Mouse (Mus musculus): ENCODE data around the gene Tmcc2. TPM values are rescaled to one million over a fixed set of nuclear protein-coding genes. Genes with fewer than 3 reads are reported as not detected.
A peak's percentile ranks its signal among the peaks of the same experiment; 100 is the strongest.

Tmcc2 gene
- polyA plus RNA-seq, 1 experiment from 2014 or later: 29.1 TPM

DNA sequence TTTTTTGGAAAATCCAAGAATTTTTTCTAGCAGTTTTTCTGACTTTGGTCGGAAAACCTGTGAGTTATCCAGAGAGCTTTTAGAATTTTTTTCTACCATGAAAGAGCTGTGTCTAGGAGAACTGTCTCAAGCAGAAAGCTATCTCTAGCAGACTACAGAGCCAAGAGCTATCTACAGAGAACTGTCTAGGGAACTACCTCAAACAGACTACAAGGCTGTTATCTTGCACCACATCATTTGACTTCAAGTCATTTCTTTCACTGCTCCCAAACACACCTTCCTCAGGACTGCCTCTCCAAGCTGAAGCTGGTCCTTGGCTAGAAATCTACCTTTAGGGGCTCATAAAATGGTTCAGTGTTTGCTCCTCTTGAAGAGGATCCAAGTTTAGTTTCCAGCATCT lies 10.8 kb upstream of the Tmcc2 start:
- no peak for ATAC-seq (ENCODE audit: low FRiP score, low TSS enrichment)
- H3K4me2 ChIP-seq (ENCODE audit: low read length): no peak overlapping the region

DNA sequence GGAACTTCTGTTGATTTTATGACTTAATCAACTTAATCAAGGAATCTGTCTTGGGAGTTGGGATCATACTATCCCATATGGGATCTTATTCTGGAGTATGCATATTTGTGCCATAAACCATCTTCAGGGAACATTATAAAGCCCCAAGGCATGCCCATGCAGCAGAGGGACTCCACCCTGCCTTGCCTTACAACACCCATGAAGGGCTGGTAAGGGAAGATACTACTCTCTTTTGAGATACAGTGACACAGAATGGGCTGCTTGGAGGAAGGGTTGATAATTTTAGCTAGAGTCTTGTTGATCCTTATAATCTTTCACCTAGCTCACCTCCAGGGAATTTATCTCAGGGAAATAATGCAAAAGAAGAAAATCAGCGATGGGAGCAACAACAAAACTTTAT lies 9.5 kb upstream of the Tmcc2 start:
- no peaks in the 10 kb centered on the region for H3K36me3 ChIP-seq (ENCODE audit: control insufficient read depth, insufficient read depth, low read length)
- WGBS: 62% methylated on average over 1 of the region's 1 CpGs
- no peak overlapping the region for H3K4me3 ChIP-seq (replicated peaks; ENCODE audit: low read depth, low read length)
- 0 out of 2 replicates have a peak, but pooled peaks cover 3% of the 10 kb centered on the region for H3K9me3 ChIP-seq (ENCODE audit: control insufficient read depth, low read length)
- no peak overlapping the region for H3K9ac ChIP-seq (replicated peaks; ENCODE audit: low read length)
- no peak overlapping the region for H3K27ac ChIP-seq (replicated peaks; ENCODE audit: low read depth, low read length)
- H3K4me1 ChIP-seq (ENCODE audit: control insufficient read depth, insufficient read depth, low read length): no peaks in the 10 kb centered on the region
- no peak for DNase-seq
- no peak overlapping the region for H3K4me2 ChIP-seq (ENCODE audit: low read length)
- no peaks in the 10 kb centered on the region for H3K27me3 ChIP-seq (ENCODE audit: control insufficient read depth, insufficient read depth, low read length)
- ATAC-seq (ENCODE audit: low FRiP score, low TSS enrichment): no peak

More for the DNA sequence above, 10.8 kb upstream of the Tmcc2 start:
- Histone ChIP-seq H3K36me3 (ENCODE audit: control insufficient read depth, insufficient read depth, low read length) (no peaks in the 10 kb centered on the region), H3K4me3 (replicated peaks; ENCODE audit: low read depth, low read length) (no peak overlapping the region), H3K9me3 (ENCODE audit: control insufficient read depth, low read length) (0 out of 2 replicates have a peak, but pooled peaks cover 3% of the 10 kb centered on the region), H3K9ac (replicated peaks; ENCODE audit: low read length) (no peak overlapping the region), H3K27ac (replicated peaks; ENCODE audit: low read depth, low read length) (no peak overlapping the region), H3K4me1 (ENCODE audit: control insufficient read depth, insufficient read depth, low read length) (no peaks in the 10 kb centered on the region), H3K27me3 (ENCODE audit: control insufficient read depth, insufficient read depth, low read length) (no peaks in the 10 kb centered on the region)
- 92% methylated on average over 1 of the region's 1 CpGs for WGBS
- no peak for DNase-seq

DNA sequence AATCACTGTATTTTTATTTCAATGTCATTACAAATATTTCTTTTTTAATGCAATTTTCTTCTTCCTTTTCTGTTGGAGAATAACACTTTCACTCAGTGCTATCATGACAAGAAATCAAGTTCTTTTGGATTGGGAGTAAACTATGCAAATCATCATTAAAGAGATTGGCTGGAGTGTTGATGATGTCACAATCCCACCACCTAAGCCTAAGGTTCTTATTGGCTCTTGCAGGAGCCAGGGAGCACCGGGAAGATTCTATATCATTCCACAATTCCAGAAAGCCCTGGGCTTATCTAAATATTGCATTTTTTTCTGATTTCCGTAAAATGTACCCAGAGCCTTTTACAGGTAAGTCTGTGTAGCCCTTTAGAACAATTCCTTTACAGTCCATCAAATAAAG lies 5.6 kb upstream of the Tmcc2 start:
- no peak for DNase-seq
- 61% methylated on average over 2 of the region's 2 CpGs for WGBS
- no peak overlapping the region for H3K27ac ChIP-seq (replicated peaks; ENCODE audit: low read depth, low read length)

DNA sequence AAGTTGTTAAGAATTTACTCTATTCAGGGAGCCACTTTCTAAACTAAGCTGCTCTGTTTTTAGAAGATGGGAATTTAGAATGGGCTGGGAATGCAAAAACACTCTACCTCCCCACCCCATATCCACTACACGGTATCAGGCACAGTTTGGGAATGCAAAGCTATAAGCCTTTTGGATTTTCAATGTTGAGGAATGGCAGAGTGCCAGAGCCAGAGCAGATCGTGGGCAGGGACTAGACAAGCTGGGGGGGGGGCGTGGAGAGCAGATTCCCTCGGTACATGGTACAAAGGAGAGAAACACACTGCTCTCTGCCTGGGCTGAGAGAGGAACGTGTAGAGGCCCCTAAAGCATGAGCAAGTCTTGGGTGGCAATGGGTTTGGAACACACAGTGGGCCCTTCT lies 1.8 kb upstream of the Tmcc2 start:
- no peaks in the 10 kb centered on the region for H3K36me3 ChIP-seq (ENCODE audit: control insufficient read depth, insufficient read depth, low read length)
- WGBS: 58% methylated on average over 5 of the region's 5 CpGs
- no peak overlapping the region for H3K27ac ChIP-seq (replicated peaks; ENCODE audit: low read depth, low read length)
- no peak overlapping the region for H3K9ac ChIP-seq (replicated peaks; ENCODE audit: low read length)
- DNase-seq (no peak), ATAC-seq (ENCODE audit: low FRiP score, low TSS enrichment) (no peak)
- no peaks in the 10 kb centered on the region for H3K9me3 ChIP-seq (ENCODE audit: control insufficient read depth, low read length)
- peaks cover 27% of the 10 kb centered on the region for H3K4me1 ChIP-seq (ENCODE audit: control insufficient read depth, insufficient read depth, low read length)
- no peak overlapping the region for H3K4me3 ChIP-seq (replicated peaks; ENCODE audit: low read depth, low read length)
- no peak overlapping the region for H3K4me2 ChIP-seq (ENCODE audit: low read length)
- no peaks in the 10 kb centered on the region for H3K27me3 ChIP-seq (ENCODE audit: control insufficient read depth, insufficient read depth, low read length)

More for the DNA sequence above, 5.6 kb upstream of the Tmcc2 start:
- H3K4me2 ChIP-seq (ENCODE audit: low read length): no peak overlapping the region
- no peak overlapping the region for H3K4me3 ChIP-seq (replicated peaks; ENCODE audit: low read depth, low read length)
- no peaks in the 10 kb centered on the region for H3K27me3 ChIP-seq (ENCODE audit: control insufficient read depth, insufficient read depth, low read length)
- H3K9ac ChIP-seq (replicated peaks; ENCODE audit: low read length): no peak overlapping the region
- no peaks in the 10 kb centered on the region for H3K4me1 ChIP-seq (ENCODE audit: control insufficient read depth, insufficient read depth, low read length)
- 0 out of 2 replicates have a peak, but pooled peaks cover 3% of the 10 kb centered on the region for H3K9me3 ChIP-seq (ENCODE audit: control insufficient read depth, low read length)
- no peaks in the 10 kb centered on the region for H3K36me3 ChIP-seq (ENCODE audit: control insufficient read depth, insufficient read depth, low read length)
- no peak for ATAC-seq (ENCODE audit: low FRiP score, low TSS enrichment)

DNA sequence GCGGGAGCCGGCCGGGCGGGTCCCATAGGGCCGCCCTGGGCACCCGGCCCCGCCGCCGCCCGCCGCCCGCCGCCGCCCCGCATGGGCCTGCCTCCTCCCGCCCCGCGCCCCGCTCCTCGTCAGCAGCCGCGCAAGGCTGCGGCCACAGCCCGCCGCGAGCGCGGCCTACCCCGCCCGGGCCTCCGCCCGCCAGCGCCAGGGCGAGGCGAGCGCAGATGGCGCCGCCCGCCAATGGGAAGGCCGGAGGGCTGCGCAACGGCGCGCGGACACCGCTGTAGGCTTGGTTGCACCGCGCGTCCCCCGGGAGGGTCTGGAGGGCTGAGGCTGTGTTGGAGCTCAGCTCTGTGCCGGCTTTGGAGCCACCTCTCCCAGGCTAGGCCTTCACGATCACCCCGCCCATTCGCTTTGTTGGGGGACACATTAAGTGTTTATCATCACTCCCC lies 520 bp upstream of the Tmcc2 start:
- H3K4me3 ChIP-seq (replicated peaks; ENCODE audit: low read depth, low read length): peak overlapping the region; percentile 57
- no peaks in the 10 kb centered on the region for H3K9me3 ChIP-seq (ENCODE audit: control insufficient read depth, low read length)
- peak overlapping the region; percentile 89 for H3K27ac ChIP-seq (replicated peaks; ENCODE audit: low read depth, low read length)
- DNase-seq: peak; percentile 95
- H3K27me3 ChIP-seq (ENCODE audit: control insufficient read depth, insufficient read depth, low read length): no peaks in the 10 kb centered on the region
- H3K4me1 ChIP-seq (ENCODE audit: control insufficient read depth, insufficient read depth, low read length): peaks cover 33% of the 10 kb centered on the region
- under 1% methylated on average over 50 of the region's 54 CpGs for WGBS
- peak overlapping the region; percentile 88 for H3K4me2 ChIP-seq (ENCODE audit: low read length)
- H3K36me3 ChIP-seq (ENCODE audit: control insufficient read depth, insufficient read depth, low read length): no peaks in the 10 kb centered on the region
- peak; percentile 91 for ATAC-seq (ENCODE audit: low FRiP score, low TSS enrichment)
- H3K9ac ChIP-seq (replicated peaks; ENCODE audit: low read length): peak overlapping the region; percentile 87

DNA sequence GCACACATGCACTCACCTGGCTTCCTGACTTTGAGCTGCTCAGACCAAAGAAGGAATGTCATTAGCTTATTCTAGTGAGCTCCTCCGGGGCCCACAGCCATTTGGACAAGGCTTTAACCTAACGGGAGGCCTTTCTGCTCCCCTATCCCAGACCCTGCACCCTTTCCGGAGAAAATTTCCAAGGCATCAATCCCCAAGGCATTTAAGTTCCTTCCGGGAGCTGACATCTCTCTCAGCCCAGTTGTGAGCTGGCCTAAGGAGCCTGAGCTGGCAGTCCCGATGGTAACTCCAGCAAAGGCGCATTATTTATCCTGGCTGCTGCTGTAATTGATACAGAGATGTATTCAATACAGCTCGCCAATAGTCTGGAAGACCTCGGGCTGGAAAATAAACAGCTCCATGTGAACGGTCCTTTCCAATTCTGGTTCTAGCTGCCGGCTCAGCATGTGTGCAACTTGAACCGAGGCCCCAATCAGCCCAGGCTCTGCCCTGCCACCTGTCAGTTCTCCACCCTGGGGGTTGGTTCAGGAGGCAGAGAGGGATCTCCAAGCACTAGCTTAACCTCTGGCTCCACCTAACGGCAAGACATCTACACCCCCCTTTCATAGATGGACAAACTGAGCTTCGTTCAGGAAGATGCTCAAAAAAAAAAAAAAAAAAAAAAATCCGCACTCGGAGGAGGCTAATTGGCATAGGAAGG lies 1.0 kb downstream of the Tmcc2 start:
- Histone ChIP-seq H3K9me3 (ENCODE audit: control insufficient read depth, low read length) (no peaks in the 10 kb centered on the region), H3K36me3 (ENCODE audit: control insufficient read depth, insufficient read depth, low read length) (no peaks in the 10 kb centered on the region), H3K9ac (replicated peaks; ENCODE audit: low read length) (peak overlapping the region; percentile 87), H3K4me3 (replicated peaks; ENCODE audit: low read depth, low read length) (peak overlapping the region; percentile 57), H3K27me3 (ENCODE audit: control insufficient read depth, insufficient read depth, low read length) (no peaks in the 10 kb centered on the region), H3K27ac (replicated peaks; ENCODE audit: low read depth, low read length) (peak overlapping the region; percentile 89), H3K4me2 (ENCODE audit: low read length) (peak overlapping the region; percentile 88), H3K4me1 (ENCODE audit: control insufficient read depth, insufficient read depth, low read length) (peaks cover 47% of the 10 kb centered on the region)
- no peak for ATAC-seq (ENCODE audit: low FRiP score, low TSS enrichment)
- 6% methylated on average over 15 of the region's 15 CpGs for WGBS
- DNase-seq: peak; percentile 78

DNA sequence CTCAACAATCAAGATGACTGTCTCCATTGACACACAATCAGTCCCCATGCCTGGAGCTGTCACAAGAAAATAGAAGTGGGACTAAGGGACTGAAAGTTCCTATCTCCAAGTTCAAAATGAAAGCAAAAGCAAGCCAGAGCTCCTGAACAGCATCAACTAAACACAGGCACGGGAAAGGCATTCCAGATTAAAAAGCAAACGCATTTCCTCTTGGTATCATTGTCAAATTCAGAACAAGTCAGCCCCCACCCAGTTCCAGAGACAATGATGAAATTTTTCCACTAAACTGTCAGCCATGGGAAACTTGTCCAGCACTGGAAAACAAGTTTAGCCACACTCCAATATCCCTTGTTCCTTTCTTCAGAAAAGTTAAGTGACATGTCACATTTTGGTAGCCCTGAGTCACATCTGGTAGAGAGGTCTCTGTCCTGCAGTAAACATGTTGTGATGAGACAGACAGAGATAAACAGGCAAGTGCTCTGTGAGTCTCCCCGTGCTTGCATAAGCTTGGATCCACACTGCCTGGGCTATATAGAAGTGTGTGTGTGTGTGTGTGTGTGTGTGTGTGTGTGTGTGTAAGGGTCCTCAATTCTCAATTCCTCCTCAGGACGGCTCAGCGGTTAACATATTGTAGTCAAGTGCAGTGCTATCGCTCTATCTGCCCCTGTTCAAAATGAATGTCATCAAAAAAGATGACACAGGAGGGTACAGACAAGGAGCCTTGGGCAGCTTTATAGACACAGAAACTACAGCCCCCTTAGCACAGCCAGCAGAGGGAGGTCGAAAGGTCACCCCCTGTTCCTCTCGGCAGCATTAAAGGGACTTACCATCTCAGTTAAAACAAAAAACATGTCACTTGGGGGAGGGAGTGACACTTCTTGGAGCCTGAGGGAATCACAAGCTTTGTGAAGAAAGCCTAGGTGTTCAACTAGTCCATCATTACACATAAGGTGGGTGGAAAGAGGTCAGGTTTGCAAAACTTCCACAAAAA lies 2.0 kb downstream of the Tmcc2 start:
- Histone ChIP-seq H3K4me2 (ENCODE audit: low read length) (peak overlapping the region; percentile 88), H3K4me3 (replicated peaks; ENCODE audit: low read depth, low read length) (peak overlapping the region; percentile 57), H3K9ac (replicated peaks; ENCODE audit: low read length) (peak overlapping the region; percentile 87), H3K27me3 (ENCODE audit: control insufficient read depth, insufficient read depth, low read length) (no peaks in the 10 kb centered on the region), H3K9me3 (ENCODE audit: control insufficient read depth, low read length) (no peaks in the 10 kb centered on the region), H3K27ac (replicated peaks; ENCODE audit: low read depth, low read length) (peak overlapping the region; percentile 89; the same call in 1 of the 2 replicates), H3K36me3 (ENCODE audit: control insufficient read depth, insufficient read depth, low read length) (no peaks in the 10 kb centered on the region), H3K4me1 (ENCODE audit: control insufficient read depth, insufficient read depth, low read length) (peaks cover 56% of the 10 kb centered on the region)
- 45% methylated on average over 8 of the region's 8 CpGs for WGBS
- ATAC-seq (ENCODE audit: low FRiP score, low TSS enrichment) (no peak), DNase-seq (no peak)

DNA sequence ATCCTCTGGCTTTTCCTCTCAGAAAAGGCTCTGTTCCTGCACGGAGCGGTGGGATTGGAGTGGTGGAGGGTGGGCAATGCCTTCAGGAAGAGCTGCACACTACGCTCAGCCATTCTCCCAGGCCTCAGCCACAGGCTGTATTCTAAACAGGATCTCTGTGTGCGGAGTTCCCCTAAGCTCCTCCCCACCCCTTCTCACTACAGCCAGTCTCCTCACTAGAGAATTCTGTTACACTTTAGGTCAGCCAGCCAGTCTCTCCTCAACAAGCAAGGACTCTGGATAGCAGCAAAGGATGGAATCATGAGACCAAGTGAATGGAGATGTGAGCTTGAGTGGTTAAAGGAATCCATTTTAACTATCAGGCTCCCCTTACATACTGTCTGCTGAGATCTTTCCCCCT lies 3.1 kb downstream of the Tmcc2 start:
- WGBS: 22% methylated on average over 4 of the region's 4 CpGs
- Histone ChIP-seq H3K4me2 (ENCODE audit: low read length) (peak overlapping the region; percentile 88), H3K4me3 (replicated peaks; ENCODE audit: low read depth, low read length) (peak overlapping the region; percentile 3), H3K27ac (replicated peaks; ENCODE audit: low read depth, low read length) (peak overlapping the region; percentile 21), H3K36me3 (ENCODE audit: control insufficient read depth, insufficient read depth, low read length) (no peaks in the 10 kb centered on the region), H3K9ac (replicated peaks; ENCODE audit: low read length) (peak overlapping the region; percentile 32; the same call in 1 of the 2 replicates), H3K4me1 (ENCODE audit: control insufficient read depth, insufficient read depth, low read length) (peaks cover 57% of the 10 kb centered on the region), H3K9me3 (ENCODE audit: control insufficient read depth, low read length) (no peaks in the 10 kb centered on the region), H3K27me3 (ENCODE audit: control insufficient read depth, insufficient read depth, low read length) (no peaks in the 10 kb centered on the region)
- DNase-seq: peak; percentile 56
- no peak for ATAC-seq (ENCODE audit: low FRiP score, low TSS enrichment)
